Mouse (Mus musculus): Measurements from ENCODE around the gene Ovca2. TPM values are rescaled to one million over a fixed set of nuclear protein-coding genes. Genes with fewer than 3 reads are reported as not detected.
A peak's percentile ranks its signal among the peaks of the same experiment; 100 is the strongest.
"Not testable (repeated sequence)": the region's sequence is repeated elsewhere in the genome, so short reads cannot be mapped to it uniquely, and the experiment has no call there.

Gene Ovca2
- polyA plus RNA-seq, 1 experiment from 2014 or later, result 21.4 TPM

DNA sequence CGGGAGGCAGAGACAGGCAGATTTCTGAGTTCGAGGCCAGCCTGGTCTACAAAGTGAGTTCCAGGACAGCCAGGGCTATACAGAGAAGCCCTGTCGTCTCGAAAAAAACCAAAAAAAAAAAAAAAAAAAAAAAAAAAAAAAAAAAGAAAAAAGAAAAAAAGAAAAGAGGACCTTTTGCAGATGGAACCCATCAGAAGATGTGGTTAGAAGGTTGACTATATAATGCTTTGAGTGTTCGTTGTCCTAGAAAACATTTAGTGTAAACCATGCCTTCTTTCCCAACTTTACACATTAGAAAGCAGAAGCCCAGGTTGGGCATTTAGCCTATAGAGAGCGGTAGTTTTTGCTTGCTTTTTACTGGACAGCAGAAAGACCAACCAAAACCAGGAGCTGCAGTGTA, 4.1 kb downstream of the Ovca2 start:
- H3K4me3 ChIP-seq (replicated peaks); H3K9me3 ChIP-seq; ATAC-seq; H3K9ac ChIP-seq; H3K4me2 ChIP-seq (replicated peaks); H3K27ac ChIP-seq; H3K36me3 ChIP-seq: not testable (repeated sequence)
- WGBS, result 61% methylated on average over 6 of the region's 6 CpGs
- H3K27me3 ChIP-seq (replicated peaks), result peaks cover 28% of the 10 kb centered on the region
- H3K4me1 ChIP-seq (replicated peaks), result peaks cover 40% of the 10 kb centered on the region

DNA sequence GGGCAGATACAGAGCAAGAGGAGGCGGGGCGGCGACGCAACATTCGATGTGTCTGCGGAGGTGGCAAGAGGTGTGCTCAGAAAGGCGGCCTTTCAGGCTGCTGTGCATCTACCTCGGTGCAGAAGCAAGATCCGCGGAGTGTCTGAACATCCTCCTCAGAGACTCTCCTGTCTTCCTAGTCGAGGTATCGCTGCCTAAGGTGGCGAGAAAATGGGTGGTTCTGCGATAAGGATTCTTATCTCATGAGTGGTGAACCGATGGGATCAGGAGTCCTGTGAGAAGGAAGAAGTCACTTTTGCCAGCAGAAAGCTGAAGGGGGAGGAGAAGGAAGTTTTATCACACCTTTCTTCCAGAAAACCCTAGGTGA, 4.9 kb downstream of the Ovca2 start:
- peak overlapping the region; percentile 26; the same call in 1 of the 2 replicates for H3K9ac ChIP-seq
- 0 out of 2 replicates have a peak, but pooled peaks cover 5% of the 10 kb centered on the region for H3K36me3 ChIP-seq
- H3K4me2 ChIP-seq (replicated peaks), result peak overlapping the region; percentile 97
- no peak overlapping the region for H3K27ac ChIP-seq
- WGBS, result 2% methylated on average over 15 of the region's 15 CpGs
- H3K4me3 ChIP-seq (replicated peaks), result peak overlapping the region; percentile 71
- peaks cover 44% of the 10 kb centered on the region for H3K4me1 ChIP-seq (replicated peaks)
- no peaks in the 10 kb centered on the region for H3K9me3 ChIP-seq
- H3K27me3 ChIP-seq (replicated peaks), result peaks cover 29% of the 10 kb centered on the region
- ATAC-seq, result no peak

DNA sequence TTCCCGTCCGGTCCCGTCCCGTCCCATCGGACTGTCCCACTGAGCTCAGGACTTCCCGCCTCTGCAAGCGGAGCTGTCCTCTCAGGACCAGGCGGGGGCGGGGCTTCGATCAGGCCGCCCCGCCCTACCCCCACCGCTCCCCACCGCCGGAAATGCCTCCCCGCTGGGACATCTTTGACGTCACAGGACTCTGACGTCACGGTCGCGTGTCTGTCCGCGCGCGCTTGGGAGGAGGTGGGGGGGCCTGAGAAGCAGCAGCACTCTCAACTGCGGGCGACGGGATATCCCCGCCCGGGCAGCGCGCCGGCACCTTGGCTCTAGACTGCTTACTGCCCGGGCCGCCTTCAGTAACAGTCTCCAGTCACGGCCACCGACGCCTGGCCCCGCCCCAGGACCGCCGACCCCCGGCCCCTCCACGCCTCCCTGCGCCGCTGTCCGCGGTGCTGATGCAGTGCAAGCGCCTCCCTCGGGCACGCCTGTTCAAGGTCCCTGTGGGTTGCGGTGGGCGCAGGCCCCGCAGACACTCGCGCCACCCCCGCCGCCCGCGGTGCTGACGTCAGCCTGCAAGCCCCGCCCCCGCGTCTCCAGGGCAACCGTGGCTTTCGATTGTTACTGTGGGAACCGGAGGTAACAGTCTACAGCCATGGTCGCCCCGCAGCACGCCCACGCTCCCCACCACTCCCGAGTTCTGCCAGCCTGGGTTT, 5.4 kb downstream of the Ovca2 start:
- Histone ChIP-seq H3K27ac (no peak overlapping the region), H3K9me3 (no peaks in the 10 kb centered on the region), H3K4me1 (replicated peaks) (peaks cover 47% of the 10 kb centered on the region), H3K4me3 (replicated peaks) (peak overlapping the region; percentile 71), H3K36me3 (0 out of 2 replicates have a peak, but pooled peaks cover 5% of the 10 kb centered on the region), H3K9ac (peak overlapping the region; percentile 26), H3K27me3 (replicated peaks) (peaks cover 35% of the 10 kb centered on the region), H3K4me2 (replicated peaks) (peak overlapping the region; percentile 97)
- under 1% methylated on average over 71 of the region's 71 CpGs for WGBS
- peak; percentile 66 for ATAC-seq

DNA sequence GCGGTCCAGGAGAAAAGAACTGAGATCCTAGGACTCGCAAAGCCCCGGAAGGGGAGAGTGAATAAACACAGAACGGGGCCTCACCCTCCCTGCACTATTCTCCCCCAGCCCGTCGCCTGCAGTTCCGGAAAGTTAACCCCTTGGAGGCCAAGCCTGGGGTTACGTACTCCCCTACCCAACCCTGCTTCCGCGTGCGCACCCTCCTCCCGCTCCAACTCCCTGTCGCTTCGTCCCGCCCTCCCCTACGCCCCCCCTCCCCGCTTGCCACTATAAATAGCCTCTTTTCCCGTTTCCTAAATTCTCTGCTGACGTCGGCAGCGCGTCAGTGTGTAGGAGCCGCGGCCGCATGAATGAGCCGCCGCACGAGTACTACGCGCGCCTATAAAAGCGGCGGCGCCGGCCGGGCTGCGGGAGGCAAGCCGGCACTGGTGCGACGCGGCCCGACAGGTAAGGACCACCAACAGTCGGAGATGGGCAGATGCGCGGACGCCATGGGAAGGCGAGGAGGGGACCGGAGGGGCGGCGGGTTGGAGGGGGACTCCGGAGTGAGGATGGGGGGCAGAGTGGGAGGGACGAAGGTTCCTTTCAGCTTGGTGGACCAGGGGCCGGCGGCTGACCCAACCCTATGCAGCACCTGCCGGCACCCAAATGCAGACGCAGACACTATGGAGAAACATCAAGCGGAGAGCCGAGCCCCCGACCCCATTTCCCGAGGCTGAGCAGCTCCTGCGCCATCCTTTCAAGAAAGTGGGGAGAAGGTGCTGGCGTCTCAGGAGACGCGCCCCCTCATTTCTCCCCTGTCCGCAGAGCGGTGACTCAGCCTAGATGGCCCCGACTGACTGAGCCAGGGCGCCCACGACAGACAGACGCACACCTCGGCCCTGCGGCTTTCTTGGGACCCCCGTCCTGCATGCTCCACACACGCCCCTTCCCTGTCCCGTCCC, 6.2 kb downstream of the Ovca2 start:
- 0 out of 2 replicates have a peak, but pooled peaks have one; percentile 0 for ATAC-seq
- Histone ChIP-seq H3K27me3 (replicated peaks) (peaks cover 39% of the 10 kb centered on the region), H3K9ac (0 out of 2 replicates have a peak overlapping the region, but pooled peaks have one; percentile 26), H3K4me3 (replicated peaks) (peak overlapping the region; percentile 71), H3K36me3 (0 out of 2 replicates have a peak, but pooled peaks cover 5% of the 10 kb centered on the region), H3K27ac (no peak overlapping the region), H3K4me1 (replicated peaks) (peaks cover 45% of the 10 kb centered on the region), H3K4me2 (replicated peaks) (peak overlapping the region; percentile 97), H3K9me3 (no peaks in the 10 kb centered on the region)
- WGBS, result under 1% methylated on average over 74 of the region's 75 CpGs

DNA sequence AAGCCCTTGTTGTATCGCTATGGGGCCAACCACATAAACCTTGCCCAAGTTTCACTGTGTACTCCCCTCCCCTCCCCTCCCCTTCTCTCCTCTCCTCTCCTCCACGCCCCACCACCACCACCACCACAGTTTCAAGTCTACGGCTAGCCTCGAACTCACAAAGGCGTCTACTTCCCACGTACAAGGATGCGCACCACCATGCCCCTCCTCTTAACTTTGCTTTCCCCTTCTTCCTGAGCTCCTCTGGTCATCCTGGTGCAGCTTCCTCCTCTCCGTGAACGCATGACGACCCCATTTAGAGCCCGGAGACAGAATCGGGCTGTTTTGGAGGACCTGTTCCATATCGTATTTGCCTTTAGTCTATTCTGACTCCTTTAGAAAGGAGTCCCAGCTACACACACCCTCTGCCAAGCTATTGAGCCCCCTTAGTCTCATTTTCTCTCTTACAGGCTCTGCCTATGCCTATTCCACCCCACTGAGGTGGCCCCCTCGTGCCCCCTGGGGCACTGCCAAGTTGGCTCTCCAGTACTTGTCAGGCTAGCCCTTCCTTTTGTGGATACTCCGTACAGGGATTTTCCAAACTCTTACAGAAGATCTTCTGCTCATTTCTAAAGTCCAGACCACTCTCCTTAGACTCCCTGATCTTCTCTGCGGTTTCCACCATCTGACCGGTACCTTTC, 7.3 kb downstream of the Ovca2 start:
- peaks cover 48% of the 10 kb centered on the region for H3K27me3 ChIP-seq (replicated peaks)

DNA sequence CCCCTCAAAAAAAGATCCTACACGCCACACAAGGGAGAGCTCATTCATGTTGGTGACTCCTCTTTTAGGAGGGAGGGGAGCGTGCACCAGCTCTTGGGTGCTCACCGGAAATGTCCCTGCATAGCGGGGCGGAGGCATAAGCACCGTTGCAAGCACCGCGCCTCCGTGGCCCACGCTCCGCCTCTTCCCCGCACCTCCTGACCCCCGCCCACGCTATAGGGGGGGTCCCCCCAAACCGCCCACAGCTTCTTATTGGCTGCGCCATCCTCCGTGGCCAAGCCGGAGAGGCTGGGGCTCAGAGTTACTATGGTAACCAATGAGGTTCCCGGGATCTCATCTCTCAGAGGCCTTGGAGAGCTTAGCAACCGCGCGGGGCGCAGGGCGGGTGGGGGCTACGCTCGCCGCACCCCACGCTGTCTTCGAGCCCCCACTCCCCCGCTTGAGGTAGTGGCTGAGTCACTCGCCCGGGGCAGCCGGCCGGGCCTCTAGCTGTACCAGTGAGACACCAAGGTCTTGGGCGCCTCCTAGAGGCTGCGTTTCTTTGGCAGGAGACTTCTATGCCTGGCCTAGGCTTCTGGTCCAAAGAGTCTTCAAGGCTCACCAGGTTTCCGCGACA, 8.4 kb downstream of the Ovca2 start:
- Histone ChIP-seq H3K4me3 (replicated peaks) (peak overlapping the region; percentile 71), H3K4me1 (replicated peaks) (peaks cover 60% of the 10 kb centered on the region), H3K4me2 (replicated peaks) (peak overlapping the region; percentile 96), H3K27ac (peak overlapping the region; percentile 71), H3K27me3 (replicated peaks) (peaks cover 55% of the 10 kb centered on the region), H3K9me3 (no peaks in the 10 kb centered on the region), H3K36me3 (no peaks in the 10 kb centered on the region), H3K9ac (no peak overlapping the region; the same call in 1 of the 2 replicates)
- WGBS, result under 1% methylated on average over 38 of the region's 38 CpGs
- peak; percentile 57 for ATAC-seq

More for the DNA sequence above, 7.3 kb downstream of the Ovca2 start:
- Histone ChIP-seq H3K27ac (no peak overlapping the region), H3K36me3 (no peaks in the 10 kb centered on the region), H3K4me1 (replicated peaks) (peaks cover 51% of the 10 kb centered on the region), H3K9me3 (no peaks in the 10 kb centered on the region), H3K9ac (no peak overlapping the region), H3K4me2 (replicated peaks) (peak overlapping the region; percentile 97), H3K4me3 (replicated peaks) (no peak overlapping the region)
- ATAC-seq, result no peak
- WGBS, result 14% methylated on average over 17 of the region's 17 CpGs

DNA sequence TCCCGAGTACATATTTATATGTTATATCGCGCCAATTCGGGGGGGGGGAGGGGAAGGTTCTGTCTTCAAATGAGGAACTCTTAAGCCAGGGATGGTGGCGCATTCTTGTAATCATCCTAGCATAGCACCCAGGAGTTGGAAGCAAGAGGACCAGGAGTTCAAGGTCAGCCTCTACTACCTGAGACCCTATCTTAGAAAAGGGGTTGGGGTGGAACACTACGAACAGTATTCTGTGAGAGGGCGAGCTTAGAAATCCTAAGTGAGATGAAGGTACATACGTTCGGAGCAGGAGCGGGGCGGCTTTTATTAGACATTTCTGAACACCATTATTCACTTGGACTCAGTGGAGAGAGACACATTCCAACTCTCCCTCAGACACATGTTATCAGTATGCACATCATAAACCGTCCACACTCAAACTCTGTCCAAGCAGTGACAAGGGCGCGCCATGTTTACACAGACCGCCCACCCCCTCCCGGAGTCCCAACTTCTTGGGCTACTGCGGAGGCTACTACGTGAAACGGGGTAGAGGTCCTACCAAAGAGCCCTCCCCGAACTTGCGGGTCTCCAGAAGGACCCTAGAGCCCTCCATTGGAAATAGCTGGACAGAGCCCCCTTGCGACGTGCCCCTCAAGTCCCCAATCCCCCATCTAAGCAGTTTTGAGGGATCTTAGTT, 9.1 kb downstream of the Ovca2 start, which contains the start of gene Hic1:
Gene Hic1 (minus strand): TSS at position 115 of the 676 bp plus-strand sequence.
- Histone ChIP-seq H3K36me3 (no peaks in the 10 kb centered on the region), H3K4me3 (replicated peaks) (peak within 1 kb of the TSS; percentile 71), H3K9ac (peak within 1 kb of the TSS; percentile 86), H3K9me3 (no peaks in the 10 kb centered on the region), H3K4me2 (replicated peaks) (peak within 1 kb of the TSS; percentile 96), H3K4me1 (replicated peaks) (peaks cover 65% of the 10 kb centered on the region), H3K27me3 (replicated peaks) (peaks cover 55% of the 10 kb centered on the region), H3K27ac (peak within 1 kb of the TSS; percentile 94)
- no peak for ATAC-seq
- 3% methylated on average over 23 of the region's 23 CpGs for WGBS

DNA sequence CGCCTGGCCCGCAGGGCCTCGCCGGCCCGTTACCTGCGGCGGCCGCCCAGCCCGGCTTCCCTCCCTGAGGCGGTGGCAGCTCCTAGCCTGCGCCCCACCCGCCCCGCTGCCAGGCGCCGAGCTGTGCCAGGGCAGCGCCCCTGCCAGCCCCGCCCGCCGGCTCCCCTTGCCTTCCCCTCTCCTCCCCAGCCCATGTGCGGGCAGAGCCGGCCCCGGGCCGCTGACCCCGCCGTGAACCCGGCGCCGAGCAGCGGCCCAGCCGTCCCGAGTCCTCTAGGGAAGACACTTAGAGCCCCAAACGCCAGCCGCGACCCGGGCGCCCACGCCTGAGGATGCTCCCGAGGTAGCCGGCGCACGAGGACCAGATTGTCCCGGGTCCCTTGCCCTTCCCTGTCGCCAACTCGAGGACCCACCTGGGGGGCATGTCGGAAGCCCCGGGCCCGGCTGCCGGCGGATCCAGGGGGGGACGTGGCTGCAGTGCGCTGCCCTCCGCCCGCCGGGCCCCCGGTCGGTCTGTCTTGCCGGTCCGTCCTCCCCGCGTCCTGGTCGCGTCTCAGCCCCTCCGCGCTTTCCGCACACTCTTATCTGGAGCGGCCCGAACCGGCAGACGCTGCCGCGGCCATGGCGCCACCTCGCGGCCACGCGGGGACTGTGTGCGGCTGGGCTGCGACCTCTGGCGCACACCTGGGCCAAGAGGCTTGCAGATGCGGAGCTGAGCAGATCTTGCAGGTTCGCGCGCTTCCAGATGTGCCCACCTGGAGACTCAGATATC, 9.9 kb downstream of the Ovca2 start:
- Histone ChIP-seq H3K27ac (peak overlapping the region; percentile 94), H3K36me3 (no peaks in the 10 kb centered on the region), H3K27me3 (replicated peaks) (peaks cover 55% of the 10 kb centered on the region), H3K4me3 (replicated peaks) (peak overlapping the region; percentile 71), H3K4me1 (replicated peaks) (peaks cover 64% of the 10 kb centered on the region), H3K9me3 (no peaks in the 10 kb centered on the region), H3K9ac (peak overlapping the region; percentile 86), H3K4me2 (replicated peaks) (peak overlapping the region; percentile 96)
- WGBS, result under 1% methylated on average over 79 of the region's 83 CpGs
- peak; percentile 50 for ATAC-seq

DNA sequence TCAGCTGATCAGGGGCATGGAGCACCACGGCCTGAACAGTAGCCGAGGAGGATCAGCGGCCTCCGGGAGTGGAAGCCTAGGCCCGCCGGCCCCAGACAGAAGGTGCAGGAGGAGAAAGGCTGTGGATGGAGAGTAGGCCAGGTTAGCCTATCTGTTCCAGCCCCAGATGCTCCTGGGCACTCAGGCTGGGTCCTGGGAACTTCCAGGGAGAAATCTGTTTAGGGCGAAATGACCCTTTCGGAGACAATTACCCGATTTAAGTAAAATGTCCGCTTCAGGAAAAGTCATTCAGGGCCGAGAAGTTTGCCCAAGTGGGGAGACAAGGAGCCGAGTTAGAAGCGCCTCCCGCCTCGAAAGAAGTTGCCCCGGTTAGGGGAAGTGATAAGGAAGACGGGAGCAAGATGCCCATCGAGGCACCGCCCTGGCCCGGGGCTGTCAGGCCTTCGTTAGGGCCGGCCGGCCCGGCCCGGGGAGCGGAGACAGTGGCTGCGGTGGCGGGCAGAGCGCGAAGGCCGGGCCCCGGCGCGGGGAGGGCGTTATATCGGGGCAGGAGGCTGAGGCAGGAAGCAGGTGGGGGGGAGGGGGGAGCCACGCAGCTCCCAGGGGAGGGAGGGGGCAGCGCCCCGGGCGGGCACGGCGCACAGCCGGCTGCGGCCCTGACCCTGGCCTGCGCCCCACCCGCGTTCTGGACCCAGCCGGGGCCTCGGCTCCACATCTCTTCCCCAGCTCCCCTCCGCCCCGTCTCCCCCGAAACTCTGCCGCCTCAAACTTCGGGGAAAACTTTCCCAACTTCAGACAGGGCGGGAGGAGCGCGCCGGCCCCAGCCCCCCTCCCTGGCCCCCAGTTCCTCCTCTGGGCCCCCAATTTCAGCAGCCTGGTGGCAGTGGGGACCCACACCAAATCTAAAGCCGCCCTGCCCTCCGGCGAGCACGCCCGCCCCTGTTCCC, 10.7 kb downstream of the Ovca2 start:
- peaks cover 1% of the 10 kb centered on the region; the same call in 1 of the 2 replicates for H3K36me3 ChIP-seq
- no peak for ATAC-seq

More for the DNA sequence above, 10.7 kb downstream of the Ovca2 start:
- peak overlapping the region; percentile 86 for H3K9ac ChIP-seq
- peak overlapping the region; percentile 96 for H3K4me2 ChIP-seq (replicated peaks)
- no peaks in the 10 kb centered on the region for H3K9me3 ChIP-seq
- peaks cover 51% of the 10 kb centered on the region for H3K27me3 ChIP-seq (replicated peaks)
- 7% methylated on average over 62 of the region's 63 CpGs for WGBS
- peak overlapping the region; percentile 94 for H3K27ac ChIP-seq
- H3K4me3 ChIP-seq (replicated peaks), result peak overlapping the region; percentile 71
- H3K4me1 ChIP-seq (replicated peaks), result peaks cover 62% of the 10 kb centered on the region
